ENCODE assay signal across 22 mouse cellular contexts in genomic region chr13:15862941-15863340, GRCm38 (mm10).
DNase-seq lines count a peak whose midpoint lies in the region; ATAC-seq and TF ChIP-seq lines count a peak whose summit lies in the region.
"Had no signal": no experiment of that assay in that cellular context is flagged by ENCODE, and none has a peak within 500 bp of the region (broad histone marks: within the 10 kb centered on the region; RNA-seq: fewer than 3 reads in every experiment).

No protein-coding gene starts in this region.

- no peak overlapping the region for H3K9ac ChIP-seq in limb, embryonic 14.5 days (ENCODE audit: low read depth, low read length, severe bottlenecking)
- H3K9ac ChIP-seq: heart, embryonic 13.5 days; hindbrain, embryonic 12.5 days had no signal

- H3K36me3 ChIP-seq in limb, embryonic 14.5 days (ENCODE audit: control insufficient read depth, insufficient read depth, low read length), result no peaks in the 10 kb centered on the region
- no peaks in the 10 kb centered on the region for H3K36me3 ChIP-seq in limb, embryonic 10.5 days
- H3K36me3 ChIP-seq: forebrain, embryonic 10.5 days; heart, embryonic 13.5 days; hindbrain, embryonic 12.5 days had no signal

- peak; percentile 32 for DNase-seq in limb, embryonic 14.5 days (ENCODE audit: low spot score)
- DNase-seq in limb, embryonic 10.5 days (ENCODE audit: low spot score), result no peak
- DNase-seq in 416B (ENCODE audit: low read depth), result peak; percentile 4
- DNase-seq in NIH3T3 (ENCODE audit: low read depth), result peak; percentile 17
- no peak for DNase-seq in right cerebral cortex, postnatal 36 days (ENCODE audit: low spot score in 2 of 2)
- no peak for DNase-seq in kidney, adult 18-20 months
- no peak for DNase-seq in heart, adult 18-20 months
- DNase-seq: adrenal gland, adult 2 months; adrenal gland, postnatal 25 days; cerebellum, adult 11 months; cerebellum, adult 9-10 months; cerebellum, postnatal 25 days; gastrocnemius, postnatal 25 days; heart, postnatal 36 days had no signal

- TF ChIP-seq POLR2A in limb, embryonic 14.5 days (IDR thresholded peaks at IDR 0.05; ENCODE audit: borderline replicate concordance, extremely low read depth, insufficient read depth, insufficient read length), result no peak
- TF ChIP-seq POLR2A in embryonic fibroblast, embryonic 13.5 days (IDR thresholded peaks at IDR 0.05; ENCODE audit: low read depth, low read length), result no peak

- no peak for TF ChIP-seq CTCF in embryonic fibroblast, embryonic 13.5 days (IDR thresholded peaks at IDR 0.05; ENCODE audit: borderline replicate concordance, insufficient read depth, low read length)

- H3K4me1 ChIP-seq in limb, embryonic 14.5 days (ENCODE audit: control insufficient read depth, insufficient read depth, low read length), result peaks cover 30% of the 10 kb centered on the region
- peaks cover 20% of the 10 kb centered on the region for H3K4me1 ChIP-seq in limb, embryonic 10.5 days
- H3K4me1 ChIP-seq in embryonic fibroblast, embryonic 13.5 days (ENCODE audit: control insufficient read depth, insufficient read depth, low read length), result peaks cover 2% of the 10 kb centered on the region; the same call in 1 of the 2 replicates
- H3K4me1 ChIP-seq: heart, embryonic 13.5 days; hindbrain, embryonic 12.5 days had no signal

- H3K27me3 ChIP-seq in limb, embryonic 14.5 days (ENCODE audit: control insufficient read depth, insufficient read depth, low read length), result no peaks in the 10 kb centered on the region
- H3K27me3 ChIP-seq in limb, embryonic 10.5 days (ENCODE audit: low read depth, poor library complexity, severe bottlenecking), result no peaks in the 10 kb centered on the region
- H3K27me3 ChIP-seq: heart, embryonic 13.5 days; hindbrain, embryonic 12.5 days had no signal

- no peak overlapping the region for H3K27ac ChIP-seq in limb, embryonic 14.5 days (replicated peaks; ENCODE audit: low read depth, low read length)
- no peak overlapping the region for H3K27ac ChIP-seq in limb, embryonic 10.5 days
- peak overlapping the region; percentile 81 for H3K27ac ChIP-seq in embryonic fibroblast, embryonic 13.5 days (ENCODE audit: insufficient read depth, low read length)
- H3K27ac ChIP-seq: forebrain, embryonic 10.5 days; heart, embryonic 13.5 days; hindbrain, embryonic 12.5 days had no signal

- no peak overlapping the region for H3K4me3 ChIP-seq in limb, embryonic 14.5 days (replicated peaks; ENCODE audit: low read length)
- no peak overlapping the region for H3K4me3 ChIP-seq in limb, embryonic 10.5 days
- no peak overlapping the region for H3K4me3 ChIP-seq in embryonic fibroblast, embryonic 13.5 days (ENCODE audit: insufficient read depth, low read length)
- H3K4me3 ChIP-seq: erythroblast, embryonic 14.5 days; forebrain, embryonic 10.5 days; heart, embryonic 13.5 days; hindbrain, embryonic 12.5 days had no signal

- H3K9me3 ChIP-seq in limb, embryonic 14.5 days (ENCODE audit: control insufficient read depth, low read length), result no peaks in the 10 kb centered on the region
- no peaks in the 10 kb centered on the region for H3K9me3 ChIP-seq in limb, embryonic 10.5 days (replicated peaks)
- H3K9me3 ChIP-seq: forebrain, embryonic 10.5 days; heart, embryonic 13.5 days; hindbrain, embryonic 12.5 days had no signal

- H3K4me2 ChIP-seq in limb, embryonic 14.5 days (replicated peaks; ENCODE audit: low read depth, low read length, severe bottlenecking), result no peak overlapping the region
- H3K4me2 ChIP-seq: heart, embryonic 13.5 days; hindbrain, embryonic 12.5 days had no signal

- ATAC-seq in limb, embryonic 14.5 days (ENCODE audit: low FRiP score, low read depth), result no peak
- ATAC-seq: forebrain, embryonic 16.5 days; hindbrain, embryonic 16.5 days; inflammation-experienced regulatory T-cells, adult 6 months had no signal

Comparison
In these comparisons a context has a peak if more than half of its experiments do, and no peak if none do; other contexts are left out.
1. DNase-seq: peak in limb, embryonic 14.5 days (single experiment), 416B (single experiment) and NIH3T3 (single experiment); none in limb, embryonic 10.5 days (single experiment), right cerebral cortex, postnatal 36 days (0 of 2), kidney, adult 18-20 months (single experiment) and heart, adult 18-20 months (0 of 2).